Mouse (Mus musculus): Measurements from ENCODE around the gene C2cd2. TPM values are rescaled to one million over a fixed set of nuclear protein-coding genes. Genes with fewer than 3 reads are reported as not detected.

C2cd2 gene
- polyA plus RNA-seq, 1 experiment from 2014 or later, result 11.7 TPM

DNA sequence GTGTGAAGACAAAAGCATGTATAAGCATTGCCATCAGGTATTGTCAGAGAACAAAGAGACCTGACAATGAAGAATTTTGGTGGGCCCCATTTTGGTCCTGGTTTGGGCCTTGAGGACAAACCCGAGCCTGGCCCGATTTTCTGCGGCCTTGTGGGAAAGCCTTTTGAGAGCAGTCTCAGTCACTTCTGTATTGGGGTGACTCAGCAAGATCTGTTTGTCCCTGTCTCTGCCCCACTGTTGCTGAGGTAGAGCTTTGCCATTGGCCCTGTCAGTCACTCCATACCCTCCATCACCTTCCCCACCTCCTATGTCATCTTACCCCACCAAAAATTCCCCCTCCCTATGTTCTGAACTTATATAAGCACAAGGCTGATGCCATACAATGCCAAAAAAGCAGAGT, 15.3 kb upstream of the C2cd2 start:
- H3K27me3 ChIP-seq (ENCODE audit: control insufficient read depth, insufficient read depth, low read length), result no peaks in the 10 kb centered on the region
- no peak for DNase-seq
- 89% methylated on average over 3 of the region's 3 CpGs for WGBS

DNA sequence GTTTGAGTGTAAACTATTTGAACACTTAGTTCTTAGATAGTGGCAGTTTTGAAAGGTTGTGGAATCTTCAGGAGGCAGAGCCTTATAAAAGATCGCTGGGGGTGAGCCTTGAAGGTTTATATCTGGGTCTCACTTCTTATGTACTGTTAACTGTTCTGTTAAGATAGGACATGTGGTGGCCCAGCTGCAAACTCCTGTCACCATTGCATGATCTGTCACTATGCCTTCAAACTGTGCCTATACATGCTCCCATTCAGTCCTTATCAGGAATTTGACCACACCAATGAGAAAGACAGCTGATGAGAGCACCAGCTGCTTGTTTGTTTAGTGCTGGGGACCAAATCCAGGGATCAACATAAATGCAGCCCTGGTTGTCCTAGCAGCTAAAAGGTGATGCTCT, 14.9 kb upstream of the C2cd2 start:
- Histone ChIP-seq H3K36me3 (ENCODE audit: control insufficient read depth, insufficient read depth, low read length) (no peaks in the 10 kb centered on the region), H3K27me3 (ENCODE audit: control insufficient read depth, insufficient read depth, low read length) (no peaks in the 10 kb centered on the region), H3K4me2 (ENCODE audit: low read length) (no peak overlapping the region), H3K4me3 (replicated peaks; ENCODE audit: low read depth, low read length) (no peak overlapping the region), H3K9me3 (ENCODE audit: control insufficient read depth, low read length) (no peaks in the 10 kb centered on the region), H3K9ac (replicated peaks; ENCODE audit: low read length) (no peak overlapping the region), H3K27ac (replicated peaks; ENCODE audit: low read depth, low read length) (no peak overlapping the region), H3K4me1 (ENCODE audit: control insufficient read depth, insufficient read depth, low read length) (no peaks in the 10 kb centered on the region)
- WGBS, result 83% methylated on average over 1 of the region's 1 CpGs
- no peak for ATAC-seq (ENCODE audit: low FRiP score, low TSS enrichment)
- DNase-seq, result no peak

More for the DNA sequence above, 15.3 kb upstream of the C2cd2 start:
- Histone ChIP-seq H3K4me1 (ENCODE audit: control insufficient read depth, insufficient read depth, low read length) (no peaks in the 10 kb centered on the region), H3K27ac (replicated peaks; ENCODE audit: low read depth, low read length) (no peak overlapping the region), H3K4me3 (replicated peaks; ENCODE audit: low read depth, low read length) (no peak overlapping the region), H3K4me2 (ENCODE audit: low read length) (no peak overlapping the region), H3K9me3 (ENCODE audit: control insufficient read depth, low read length) (no peaks in the 10 kb centered on the region), H3K9ac (replicated peaks; ENCODE audit: low read length) (no peak overlapping the region), H3K36me3 (ENCODE audit: control insufficient read depth, insufficient read depth, low read length) (no peaks in the 10 kb centered on the region)
- no peak for ATAC-seq (ENCODE audit: low FRiP score, low TSS enrichment)

DNA sequence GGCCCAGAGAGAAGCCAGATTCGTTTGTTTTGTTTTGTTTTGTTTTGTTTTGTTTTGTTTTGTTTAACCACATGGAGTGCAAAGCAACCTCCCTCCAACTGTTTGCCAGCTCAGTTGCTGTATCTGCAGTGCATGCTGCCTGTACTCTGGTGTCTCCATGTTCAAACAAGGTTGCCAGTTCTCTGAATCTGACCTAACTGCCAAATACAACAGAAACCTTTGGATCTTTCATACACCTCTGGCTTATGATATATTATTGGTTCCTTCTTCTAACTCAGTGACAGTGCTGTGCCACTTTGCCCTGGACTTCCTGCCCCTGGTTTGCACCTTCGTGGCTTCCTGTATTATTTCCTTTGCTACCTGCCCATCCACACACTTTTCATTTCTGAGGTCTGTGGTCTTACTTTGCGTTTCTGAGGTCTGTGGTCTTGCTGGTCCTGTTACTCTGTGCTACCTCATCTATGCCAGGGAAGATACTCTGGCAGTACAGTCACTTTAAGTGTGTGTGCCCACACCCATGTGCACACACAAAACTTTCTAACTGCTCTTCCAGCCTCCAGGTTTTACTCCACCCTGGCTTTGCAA, 1.6 kb upstream of the C2cd2 start:
- DNase-seq (no peak), ATAC-seq (ENCODE audit: low FRiP score, low TSS enrichment) (no peak)
- Histone ChIP-seq H3K4me3 (replicated peaks; ENCODE audit: low read depth, low read length) (no peak overlapping the region), H3K36me3 (ENCODE audit: control insufficient read depth, insufficient read depth, low read length) (no peaks in the 10 kb centered on the region), H3K4me2 (ENCODE audit: low read length) (no peak overlapping the region), H3K4me1 (ENCODE audit: control insufficient read depth, insufficient read depth, low read length) (peaks cover 12% of the 10 kb centered on the region; the same call in 1 of the 2 replicates), H3K27ac (replicated peaks; ENCODE audit: low read depth, low read length) (no peak overlapping the region), H3K9me3 (ENCODE audit: control insufficient read depth, low read length) (no peaks in the 10 kb centered on the region), H3K9ac (replicated peaks; ENCODE audit: low read length) (no peak overlapping the region), H3K27me3 (ENCODE audit: control insufficient read depth, insufficient read depth, low read length) (no peaks in the 10 kb centered on the region)
- 93% methylated on average over 3 of the region's 3 CpGs for WGBS

DNA sequence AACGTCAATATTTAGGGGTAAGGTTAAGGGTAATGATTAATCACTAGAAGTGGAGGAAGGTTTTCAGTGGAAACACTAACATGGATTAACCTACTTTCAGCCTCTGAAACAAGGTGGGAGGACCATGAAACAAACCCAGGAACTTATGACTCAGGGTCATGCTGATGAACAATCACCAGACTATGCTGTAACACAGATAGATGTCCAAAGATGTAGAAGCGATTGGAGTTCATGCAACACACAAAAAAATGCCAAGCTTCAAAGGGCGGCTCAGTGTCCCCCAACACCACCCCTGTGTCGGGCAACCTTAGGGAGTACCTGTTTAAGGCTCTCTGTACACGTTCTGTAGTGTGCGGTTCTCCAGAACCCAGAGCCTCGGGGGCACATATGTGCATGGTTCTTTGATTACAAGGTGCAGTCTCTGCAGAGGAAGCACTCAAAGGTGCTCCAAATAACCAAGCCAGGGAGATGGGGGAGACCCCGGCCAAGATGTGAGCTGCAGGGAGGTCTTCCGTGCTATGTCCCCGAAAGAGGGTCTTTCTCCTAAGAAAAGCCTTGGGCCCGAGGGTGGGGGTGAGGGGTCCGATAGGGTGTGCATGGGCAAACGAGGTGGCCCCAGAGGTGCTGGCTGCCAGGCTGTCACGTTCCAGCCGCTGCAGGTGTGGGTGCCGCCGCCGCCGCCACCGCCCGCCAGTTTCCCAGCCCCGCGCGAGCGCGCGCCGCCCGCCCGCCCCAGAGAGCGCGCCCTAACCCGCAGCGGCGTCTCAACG, 832 bp downstream of the C2cd2 start:
- Histone ChIP-seq H3K9ac (replicated peaks; ENCODE audit: low read length) (peak overlapping the region; percentile 89), H3K4me3 (replicated peaks; ENCODE audit: low read depth, low read length) (peak overlapping the region; percentile 78), H3K4me1 (ENCODE audit: control insufficient read depth, insufficient read depth, low read length) (peaks cover 12% of the 10 kb centered on the region; the same call in 1 of the 2 replicates), H3K27me3 (ENCODE audit: control insufficient read depth, insufficient read depth, low read length) (no peaks in the 10 kb centered on the region), H3K27ac (replicated peaks; ENCODE audit: low read depth, low read length) (peak overlapping the region; percentile 97), H3K9me3 (ENCODE audit: control insufficient read depth, low read length) (no peaks in the 10 kb centered on the region), H3K36me3 (ENCODE audit: control insufficient read depth, insufficient read depth, low read length) (no peaks in the 10 kb centered on the region), H3K4me2 (ENCODE audit: low read length) (peak overlapping the region; percentile 61)
- DNase-seq (no peak), ATAC-seq (ENCODE audit: low FRiP score, low TSS enrichment) (peak; percentile 57)
- WGBS, result 13% methylated on average over 24 of the region's 36 CpGs

DNA sequence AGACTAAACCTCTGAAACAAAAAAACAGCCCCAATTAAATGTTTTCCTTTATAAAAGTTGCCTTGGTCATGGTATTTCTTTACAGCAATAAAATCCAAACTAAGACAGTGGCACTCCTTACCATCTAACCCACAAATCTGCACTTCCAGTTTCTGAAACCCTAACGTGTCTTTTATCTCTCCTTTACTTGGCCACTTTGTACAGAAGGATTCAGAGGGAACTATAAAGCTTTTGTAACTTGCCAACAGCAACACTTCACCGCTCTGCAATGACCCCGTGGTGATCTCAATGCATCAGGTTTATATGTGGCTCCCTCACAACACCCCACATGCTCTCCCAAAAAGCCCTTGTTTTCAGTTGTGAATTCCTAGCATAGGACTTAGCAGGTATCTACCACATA, 2.0 kb downstream of the C2cd2 start:
- no peak overlapping the region for H3K27ac ChIP-seq (replicated peaks; ENCODE audit: low read depth, low read length)

DNA sequence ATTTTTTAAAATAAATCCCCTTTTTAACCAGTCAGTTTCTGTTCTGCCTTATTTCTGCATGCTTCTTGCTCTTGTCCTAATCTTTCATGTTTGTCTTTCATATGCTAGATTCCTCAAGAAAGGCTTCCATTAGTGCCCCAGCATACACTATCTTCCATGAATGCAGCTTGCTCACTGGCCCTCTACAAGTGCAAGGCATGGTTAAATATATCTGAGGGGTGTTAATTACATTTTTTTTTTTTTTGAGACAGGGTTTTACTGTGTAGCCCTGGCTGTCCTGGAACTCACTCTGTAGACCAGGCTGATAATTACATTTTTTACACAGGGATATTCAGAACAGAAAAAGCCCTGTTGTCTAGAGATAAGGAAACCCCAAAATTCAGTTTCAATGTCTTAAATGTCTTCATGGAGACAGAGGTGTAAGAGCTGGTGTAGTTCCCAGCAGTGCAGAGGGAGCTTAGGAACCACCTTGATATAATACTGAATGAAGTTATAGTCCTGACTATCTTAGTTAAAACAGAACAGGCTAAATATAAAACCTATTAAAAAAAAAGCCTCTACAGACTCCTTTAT, 3.9 kb downstream of the C2cd2 start:
- H3K4me1 ChIP-seq (ENCODE audit: control insufficient read depth, insufficient read depth, low read length), result peaks cover 12% of the 10 kb centered on the region; the same call in 1 of the 2 replicates
- no peaks in the 10 kb centered on the region for H3K9me3 ChIP-seq (ENCODE audit: control insufficient read depth, low read length)
- no peak for ATAC-seq (ENCODE audit: low FRiP score, low TSS enrichment)
- no peak overlapping the region for H3K4me2 ChIP-seq (ENCODE audit: low read length)
- H3K9ac ChIP-seq (replicated peaks; ENCODE audit: low read length), result no peak overlapping the region
- no peak overlapping the region for H3K4me3 ChIP-seq (replicated peaks; ENCODE audit: low read depth, low read length)
- no peak for DNase-seq
- H3K36me3 ChIP-seq (ENCODE audit: control insufficient read depth, insufficient read depth, low read length), result peaks cover 17% of the 10 kb centered on the region
- no peak overlapping the region for H3K27ac ChIP-seq (replicated peaks; ENCODE audit: low read depth, low read length)
- H3K27me3 ChIP-seq (ENCODE audit: control insufficient read depth, insufficient read depth, low read length), result no peaks in the 10 kb centered on the region

More for the DNA sequence above, 2.0 kb downstream of the C2cd2 start:
- Histone ChIP-seq H3K9me3 (ENCODE audit: control insufficient read depth, low read length) (no peaks in the 10 kb centered on the region), H3K9ac (replicated peaks; ENCODE audit: low read length) (no peak overlapping the region), H3K27me3 (ENCODE audit: control insufficient read depth, insufficient read depth, low read length) (no peaks in the 10 kb centered on the region), H3K36me3 (ENCODE audit: control insufficient read depth, insufficient read depth, low read length) (peaks cover 10% of the 10 kb centered on the region), H3K4me1 (ENCODE audit: control insufficient read depth, insufficient read depth, low read length) (peaks cover 12% of the 10 kb centered on the region; the same call in 1 of the 2 replicates), H3K4me2 (ENCODE audit: low read length) (no peak overlapping the region), H3K4me3 (replicated peaks; ENCODE audit: low read depth, low read length) (no peak overlapping the region)
- ATAC-seq (ENCODE audit: low FRiP score, low TSS enrichment), result no peak
- DNase-seq, result no peak
- 94% methylated on average over 3 of the region's 3 CpGs for WGBS

DNA sequence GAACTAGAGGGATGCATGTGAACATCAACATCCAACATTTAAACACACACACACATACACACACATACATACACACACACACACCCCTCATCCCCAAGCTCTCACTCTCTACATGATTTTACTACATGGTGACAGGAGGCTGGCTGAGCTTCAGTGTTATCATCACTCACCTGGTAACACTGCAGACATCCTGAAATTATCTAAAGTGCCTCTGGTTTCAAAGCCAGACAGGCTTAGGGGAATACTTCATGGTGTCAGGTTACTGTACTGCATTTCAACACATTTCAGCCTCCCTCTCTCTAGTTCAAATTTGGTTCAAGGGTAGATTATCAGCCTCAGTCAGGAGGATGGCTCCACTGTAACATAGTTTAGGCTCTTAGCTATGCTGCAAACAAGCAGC, 4.8 kb downstream of the C2cd2 start:
- no peak overlapping the region for H3K4me3 ChIP-seq (replicated peaks; ENCODE audit: low read depth, low read length)
- no peak overlapping the region for H3K4me2 ChIP-seq (ENCODE audit: low read length)
- no peak for DNase-seq
- peaks cover 23% of the 10 kb centered on the region for H3K36me3 ChIP-seq (ENCODE audit: control insufficient read depth, insufficient read depth, low read length)
- no peak for ATAC-seq (ENCODE audit: low FRiP score, low TSS enrichment)
- no peaks in the 10 kb centered on the region for H3K27me3 ChIP-seq (ENCODE audit: control insufficient read depth, insufficient read depth, low read length)
- H3K9me3 ChIP-seq (ENCODE audit: control insufficient read depth, low read length), result no peaks in the 10 kb centered on the region
- no peak overlapping the region for H3K27ac ChIP-seq (replicated peaks; ENCODE audit: low read depth, low read length)
- H3K4me1 ChIP-seq (ENCODE audit: control insufficient read depth, insufficient read depth, low read length), result peaks cover 12% of the 10 kb centered on the region; the same call in 1 of the 2 replicates
- H3K9ac ChIP-seq (replicated peaks; ENCODE audit: low read length), result no peak overlapping the region

DNA sequence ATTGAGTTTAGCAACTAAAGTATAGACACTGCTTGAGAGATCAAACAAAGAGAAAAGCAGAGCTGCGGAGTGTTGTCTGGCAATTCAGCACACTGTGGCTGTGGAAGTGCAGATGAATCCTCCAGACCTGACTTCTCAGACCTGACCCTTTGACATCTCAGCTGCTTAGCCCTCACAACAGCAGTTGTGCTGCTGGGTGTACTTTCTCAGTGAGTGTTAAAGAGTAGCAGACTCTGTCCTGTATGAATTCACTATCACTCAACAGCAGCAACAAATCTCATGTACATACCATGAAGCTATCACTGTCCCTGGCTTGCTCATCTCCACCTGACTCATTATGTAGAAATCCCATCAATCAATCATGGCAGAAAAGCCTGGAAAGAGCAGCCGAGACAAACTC, 6.4 kb downstream of the C2cd2 start:
- ATAC-seq (ENCODE audit: low FRiP score, low TSS enrichment), result no peak
- H3K27ac ChIP-seq (replicated peaks; ENCODE audit: low read depth, low read length), result no peak overlapping the region
- 95% methylated on average over 2 of the region's 2 CpGs for WGBS

More for the DNA sequence above, 6.4 kb downstream of the C2cd2 start:
- Histone ChIP-seq H3K4me2 (ENCODE audit: low read length) (no peak overlapping the region), H3K4me1 (ENCODE audit: control insufficient read depth, insufficient read depth, low read length) (peaks cover 7% of the 10 kb centered on the region; the same call in 1 of the 2 replicates), H3K9me3 (ENCODE audit: control insufficient read depth, low read length) (no peaks in the 10 kb centered on the region), H3K27me3 (ENCODE audit: control insufficient read depth, insufficient read depth, low read length) (no peaks in the 10 kb centered on the region), H3K36me3 (ENCODE audit: control insufficient read depth, insufficient read depth, low read length) (peaks cover 40% of the 10 kb centered on the region), H3K9ac (replicated peaks; ENCODE audit: low read length) (no peak overlapping the region), H3K4me3 (replicated peaks; ENCODE audit: low read depth, low read length) (no peak overlapping the region)
- no peak for DNase-seq
